Mouse (Mus musculus): Measurements from ENCODE around the gene Gm28047. TPM values are rescaled to one million over a fixed set of nuclear protein-coding genes. Genes with fewer than 3 reads are reported as not detected.

The Gm28047 gene
- total RNA-seq (2023) = 1 to 10 TPM in 1 of 2 experiments, not detected in 1; 4.6 TPM

DNA sequence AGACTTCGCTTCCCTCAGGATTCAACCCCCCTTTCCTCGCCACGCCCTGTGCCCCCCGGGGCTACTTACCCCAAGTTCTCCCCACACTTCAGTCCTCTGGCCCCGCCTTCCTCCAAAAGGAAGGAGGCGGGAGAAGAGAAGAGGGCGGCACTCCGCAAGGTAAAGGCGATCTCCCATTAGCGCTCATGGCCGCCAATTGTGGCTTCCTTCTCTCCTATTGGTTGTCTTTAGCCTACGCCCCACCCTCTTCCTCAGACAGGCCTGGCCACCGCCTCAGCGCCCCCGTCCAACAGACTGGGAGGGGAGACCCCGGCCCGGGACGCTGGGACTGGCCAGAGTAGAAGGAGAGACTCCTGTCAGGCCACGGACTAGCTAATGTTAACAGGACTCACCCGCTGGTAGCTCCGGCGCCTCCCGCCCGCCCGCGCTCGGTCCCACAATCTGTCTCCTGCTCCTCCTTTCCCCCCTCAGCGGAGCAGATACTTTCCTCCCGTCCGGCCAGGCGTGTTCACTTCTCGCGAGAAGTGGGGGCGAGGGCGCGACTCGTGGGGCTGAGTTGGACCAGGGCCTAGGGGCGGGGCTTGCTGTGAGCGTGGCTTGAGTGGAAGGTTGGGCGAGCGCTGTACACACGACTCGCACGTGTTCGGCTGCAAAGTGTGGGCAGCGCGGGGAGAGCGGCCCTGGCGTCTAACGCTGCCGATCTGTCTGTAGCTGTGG, at the start of gene Gm28047, which contains the start of gene Atf7:
Gene Gm28047, minus strand, starts transcription at position 98 of the 717 bp plus-strand sequence.
Gene Atf7, minus strand, starts transcription at position 495 of the 717 bp plus-strand sequence.

DNA sequence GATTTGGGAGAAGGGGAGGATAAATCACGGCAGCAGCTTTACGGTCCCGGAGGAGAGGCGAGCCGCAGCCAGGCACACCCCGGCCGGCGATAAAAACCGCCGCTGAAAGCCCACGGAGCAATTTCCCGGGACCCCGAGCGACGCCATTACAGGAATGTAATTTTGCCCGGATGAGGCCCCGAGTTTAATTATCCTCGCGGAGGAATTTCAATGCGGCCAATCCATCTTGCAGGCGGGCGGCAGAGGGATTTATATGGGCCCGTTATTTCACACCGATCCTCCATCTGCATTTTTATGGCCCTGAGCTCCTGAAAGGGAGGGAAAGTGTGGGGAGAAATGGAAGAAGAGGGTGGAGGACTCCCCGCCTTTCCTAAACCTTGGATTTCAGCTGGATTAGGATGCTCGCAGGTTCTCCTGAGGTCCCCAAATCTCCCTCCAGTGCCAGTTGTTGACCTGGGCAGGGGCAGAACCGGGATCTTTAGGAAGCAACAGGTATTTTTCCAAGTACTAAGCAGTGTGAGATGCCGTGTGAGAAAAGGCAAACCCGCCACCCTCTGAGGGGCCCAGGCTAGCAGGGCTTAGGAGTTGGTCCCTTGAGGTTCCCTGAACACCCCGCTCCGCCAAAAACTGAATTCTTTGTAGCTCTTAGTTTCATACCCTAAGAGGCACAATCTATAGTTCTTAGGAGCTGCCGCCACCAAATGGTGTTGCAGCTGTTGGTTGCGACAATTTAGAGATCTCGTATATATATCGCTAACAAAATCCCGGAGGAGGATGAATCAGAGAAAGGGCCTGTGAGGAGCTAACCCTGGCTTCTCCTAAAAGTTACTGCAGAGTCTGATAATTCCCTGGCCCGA, 47.6 kb upstream of the Gm28047 start, which contains the start of gene Atp5g2:
Gene Atp5g2, minus strand, starts transcription at position 138 of the 857 bp plus-strand sequence.

DNA sequence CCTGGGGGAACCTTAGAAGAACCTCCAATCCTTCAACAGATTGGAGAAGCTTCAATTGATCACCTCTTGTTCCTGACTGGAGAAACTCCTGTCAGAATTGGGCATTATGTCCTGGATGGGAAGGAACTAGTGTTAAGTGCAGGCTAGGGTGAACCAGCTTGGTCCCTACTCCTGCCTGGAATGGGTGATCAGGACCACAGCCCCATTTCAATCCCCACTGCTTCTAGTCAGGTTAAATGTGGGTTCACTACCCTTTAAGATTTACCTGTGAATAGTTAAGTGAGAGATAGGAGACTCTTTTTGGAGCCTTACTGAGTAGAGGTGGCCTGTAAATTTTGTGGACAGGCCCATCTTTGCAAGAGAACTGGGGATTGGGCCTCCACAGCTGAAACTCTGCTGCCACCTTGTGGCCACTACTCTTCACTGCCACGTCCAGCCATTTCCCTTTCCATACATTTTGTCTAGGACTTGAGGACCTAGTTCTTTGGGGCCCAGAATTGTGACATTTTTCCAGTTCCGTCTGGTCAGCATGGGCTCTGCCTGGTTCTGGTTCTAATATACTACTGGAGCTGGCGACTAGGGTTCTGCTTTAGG, 99.9 kb downstream of the Gm28047 start, which contains the start of gene Npff:
Gene Npff, minus strand, starts transcription at position 51 of the 594 bp plus-strand sequence.

DNA sequence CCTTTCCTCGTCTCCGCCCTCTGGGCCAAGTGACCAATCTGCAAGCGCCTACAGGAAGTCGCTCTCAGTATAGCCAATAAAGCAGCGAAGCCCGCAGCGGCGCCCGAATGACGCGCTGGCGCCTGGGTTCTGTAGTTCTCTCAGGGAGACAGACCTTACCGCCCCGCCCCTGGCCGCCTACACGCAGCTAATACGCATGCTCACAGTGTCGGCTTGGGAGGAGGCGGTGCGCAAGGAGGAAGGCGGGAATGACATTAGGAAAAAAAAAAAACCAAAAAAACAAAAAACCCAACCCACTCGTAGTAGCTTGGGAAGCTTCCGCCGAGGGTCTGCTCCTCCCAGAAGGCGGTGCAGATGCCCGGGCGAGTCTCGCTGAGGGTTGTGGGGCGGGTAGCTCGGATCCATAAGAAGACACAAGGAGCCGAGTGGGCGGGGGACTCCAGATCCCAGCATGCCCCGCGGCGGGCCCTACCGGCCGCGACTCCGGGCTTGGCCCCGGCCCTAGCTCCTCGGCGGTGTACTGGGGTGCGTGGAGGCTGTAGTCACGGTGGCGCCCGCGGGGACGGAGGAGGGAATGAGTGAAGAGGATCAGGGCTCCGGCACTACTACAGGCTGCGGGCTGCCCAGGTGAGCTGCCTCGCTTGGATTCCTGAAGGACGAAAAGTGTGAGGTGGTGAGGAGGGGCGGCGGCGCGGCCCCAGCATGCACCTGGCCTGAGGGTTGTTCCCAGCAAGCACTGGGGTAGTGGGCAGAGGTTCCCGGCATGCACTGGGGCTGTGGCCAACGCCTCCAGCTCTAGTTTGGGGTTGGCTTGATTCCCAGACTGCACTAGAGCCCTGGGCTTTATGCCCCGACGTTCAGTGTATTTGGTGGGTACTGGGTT, 106.7 kb downstream of the Gm28047 start, which contains the start of gene Tarbp2:
Gene Tarbp2, plus strand, starts transcription at position 217 of the 883 bp plus-strand sequence.

DNA sequence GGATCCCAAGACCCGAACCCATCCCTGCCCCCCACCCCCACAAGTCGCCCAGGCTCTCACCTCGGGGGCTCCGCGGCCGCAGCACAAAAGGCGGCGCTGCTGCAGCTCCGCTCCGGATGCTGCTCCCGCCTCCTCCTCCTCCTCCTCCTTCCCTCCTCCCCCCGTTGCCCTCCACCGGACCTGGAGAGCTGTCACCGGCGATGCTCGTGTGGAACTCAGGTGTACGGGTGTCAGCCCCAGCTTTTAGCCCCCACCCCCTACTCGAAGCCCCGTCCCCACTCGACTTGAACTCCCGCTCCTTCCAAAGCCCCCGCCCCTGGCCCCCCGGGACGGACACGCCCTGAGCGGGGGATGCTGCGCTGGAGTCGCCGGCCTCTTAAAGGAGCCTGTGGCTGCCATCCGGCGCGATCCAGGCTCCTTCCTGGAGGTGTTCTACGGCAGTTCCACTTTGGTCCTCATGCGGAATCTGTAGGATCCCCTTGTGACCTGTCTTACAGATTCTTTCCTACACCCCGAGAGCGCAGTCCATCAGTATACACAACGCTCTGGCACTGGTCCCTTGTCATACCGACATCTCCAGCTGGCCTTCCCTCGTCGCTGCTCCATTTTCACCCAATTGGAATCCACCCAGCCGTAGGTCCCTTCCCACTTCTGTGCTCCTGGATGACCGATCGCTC, 108.0 kb downstream of the Gm28047 start, which contains the start of gene Map3k12:
Gene Map3k12, minus strand, starts transcription at position 337 of the 677 bp plus-strand sequence.

DNA sequence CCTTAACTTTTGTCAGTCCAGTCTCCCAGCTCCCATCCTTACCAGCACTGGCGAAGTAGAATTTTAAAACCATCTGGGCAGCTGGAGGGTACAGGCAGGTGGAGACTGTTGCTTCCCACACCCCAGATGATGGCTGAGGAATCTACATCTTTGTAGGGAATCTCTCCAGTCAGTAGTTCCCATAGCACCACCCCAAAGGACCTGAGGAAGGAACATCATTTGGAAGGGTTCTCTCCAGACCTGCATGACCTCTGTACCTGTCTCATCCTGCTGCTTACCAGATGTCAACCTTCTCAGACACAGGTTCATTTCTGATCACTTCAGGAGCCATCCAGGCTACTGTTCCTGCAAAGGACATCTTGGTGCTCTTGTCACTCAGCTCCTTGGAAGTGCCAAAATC, 121.4 kb downstream of the Gm28047 start, which contains the start of gene Gm10337:
Gene Gm10337, plus strand, starts transcription at position 276 of the 400 bp plus-strand sequence.

Other genes starting within 250 kb of the Gm28047 start
- gene Sp1, start 218.9 kb downstream of the Gm28047 start, total RNA-seq (2023) = 100 to 1,000 TPM; 147 to 181 TPM
- gene Amhr2, start 179.7 kb downstream of the Gm28047 start, total RNA-seq (2023) = not detected
- 100 to 1,000 TPM; 272 to 309 TPM for gene Prr13, start 166.0 kb downstream of the Gm28047 start, total RNA-seq (2023)
- 100 to 1,000 TPM; 637 to 654 TPM for gene Pcbp2, start 154.5 kb downstream of the Gm28047 start, total RNA-seq (2023)
- 10 to 100 TPM in 1 of 2 experiments, 1 to 10 TPM in 1; 7.0 to 10.1 TPM for gene Gm10337, start 121.3 kb downstream of the Gm28047 start, total RNA-seq (2023)
- gene Map3k12, start 108.0 kb downstream of the Gm28047 start, total RNA-seq (2023) = under 1 TPM; 0.55 to 0.82 TPM
- 10 to 100 TPM; 22.3 to 28.1 TPM for gene Tarbp2, start 106.9 kb downstream of the Gm28047 start, total RNA-seq (2023)
- 10 to 100 TPM in 1 of 2 experiments, 1 to 10 TPM in 1; 8.2 to 11.4 TPM for gene Npff, start 100.1 kb downstream of the Gm28047 start, total RNA-seq (2023)
- 100 to 1,000 TPM; 122 to 129 TPM for gene Atf7, start 397 bp upstream of the Gm28047 start, total RNA-seq (2023)
- gene Atp5g2, start 47.3 kb upstream of the Gm28047 start, total RNA-seq (2023) = 1 to 10 TPM in 1 of 2 experiments, under 1 TPM in 1; 0.91 to 1.7 TPM
- gene Calcoco1, start 97.1 kb upstream of the Gm28047 start, total RNA-seq (2023) = 10 to 100 TPM; 33.0 to 34.0 TPM